Mouse (Mus musculus): ENCODE results near the gene Hivep3. TPM values are rescaled to one million over a fixed set of nuclear protein-coding genes. Genes with fewer than 3 reads are reported as not detected.

The Hivep3 gene
- polyA plus RNA-seq, 1 experiment from 2014 or later = 2.1 TPM

DNA sequence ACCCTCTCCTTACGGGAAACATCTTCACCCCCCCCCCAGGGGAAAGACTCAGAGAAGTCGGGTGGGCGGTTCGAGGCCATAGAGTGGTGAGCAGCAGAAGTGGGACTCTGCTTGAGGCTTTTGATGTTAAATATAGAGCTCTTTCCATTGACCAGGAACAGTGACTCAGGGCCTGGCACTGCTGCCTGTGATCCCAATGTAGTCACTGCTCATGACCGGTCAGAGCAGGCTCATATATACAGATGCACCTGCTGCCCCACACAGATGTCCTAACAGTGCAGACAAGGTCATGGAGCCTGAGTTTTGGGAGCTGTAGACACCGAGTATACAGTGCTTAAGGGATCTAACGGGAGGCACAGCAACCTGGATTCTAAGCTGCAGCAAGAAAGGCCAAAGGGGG lies 312.3 kb downstream of the Hivep3 start:
- H3K27ac ChIP-seq = no peak overlapping the region
- no peaks in the 10 kb centered on the region for H3K36me3 ChIP-seq
- 87% methylated on average over 7 of the region's 7 CpGs for WGBS
- DNase-seq (ENCODE audit: low spot score) = no peak
- no peaks in the 10 kb centered on the region for H3K9me3 ChIP-seq
- H3K27me3 ChIP-seq (ENCODE audit: insufficient read depth, poor library complexity, severe bottlenecking) = 0 out of 2 replicates have a peak, but pooled peaks cover 6% of the 10 kb centered on the region
- H3K4me3 ChIP-seq = no peak overlapping the region
- 0 out of 2 replicates have a peak, but pooled peaks cover 5% of the 10 kb centered on the region for H3K4me1 ChIP-seq (replicated peaks)

GRCm38 (mm10) chr4:120047060-120047459 lies 313.5 kb downstream of the Hivep3 start:
- Histone ChIP-seq H3K4me3 (no peak overlapping the region), H3K4me1 (replicated peaks) (0 out of 2 replicates have a peak, but pooled peaks cover 5% of the 10 kb centered on the region), H3K27ac (peak overlapping the region; percentile 5; the same call in 1 of the 2 replicates), H3K27me3 (ENCODE audit: insufficient read depth, poor library complexity, severe bottlenecking) (0 out of 2 replicates have a peak, but pooled peaks cover 6% of the 10 kb centered on the region), H3K36me3 (no peaks in the 10 kb centered on the region), H3K9me3 (no peaks in the 10 kb centered on the region)
- WGBS = 30% methylated on average over 4 of the region's 4 CpGs
- DNase-seq (ENCODE audit: low spot score) = no peak

GRCm38 (mm10) chr4:120048274-120048673 lies 314.7 kb downstream of the Hivep3 start:
- no peaks in the 10 kb centered on the region for H3K9me3 ChIP-seq
- no peaks in the 10 kb centered on the region for H3K36me3 ChIP-seq
- no peak for DNase-seq (ENCODE audit: low spot score)
- H3K4me3 ChIP-seq = no peak overlapping the region
- H3K4me1 ChIP-seq (replicated peaks) = 0 out of 2 replicates have a peak, but pooled peaks cover 5% of the 10 kb centered on the region
- WGBS = 76% methylated on average over 4 of the region's 4 CpGs
- H3K27me3 ChIP-seq (ENCODE audit: insufficient read depth, poor library complexity, severe bottlenecking) = 0 out of 2 replicates have a peak, but pooled peaks cover 6% of the 10 kb centered on the region
- no peak overlapping the region for H3K27ac ChIP-seq

DNA sequence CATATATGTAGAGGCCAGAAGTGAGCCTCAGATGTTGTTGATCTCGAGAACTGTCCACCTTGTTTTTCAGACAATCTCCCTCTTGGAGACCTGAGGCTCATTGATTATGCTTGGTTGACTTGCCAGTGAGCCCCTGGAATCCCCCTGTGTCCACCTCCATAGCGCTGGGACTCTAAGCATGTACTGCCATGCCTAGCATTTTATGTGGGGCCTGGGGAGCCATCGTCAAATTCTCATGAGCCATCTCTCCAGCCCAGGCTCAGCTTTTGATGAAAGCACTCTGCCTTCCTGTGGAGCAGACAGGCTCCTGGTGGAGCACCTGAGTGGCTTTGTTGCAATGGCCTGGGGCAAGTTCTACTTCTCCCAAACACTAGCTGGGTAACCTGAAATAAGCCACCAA lies 316.3 kb downstream of the Hivep3 start:
- no peak overlapping the region for H3K4me3 ChIP-seq
- H3K27me3 ChIP-seq (ENCODE audit: insufficient read depth, poor library complexity, severe bottlenecking) = 0 out of 2 replicates have a peak, but pooled peaks cover 6% of the 10 kb centered on the region
- no peaks in the 10 kb centered on the region for H3K36me3 ChIP-seq
- no peaks in the 10 kb centered on the region for H3K9me3 ChIP-seq
- WGBS = 87% methylated on average over 3 of the region's 3 CpGs
- no peak for DNase-seq (ENCODE audit: low spot score)
- H3K27ac ChIP-seq = no peak overlapping the region
- peaks cover 9% of the 10 kb centered on the region; the same call in 1 of the 2 replicates for H3K4me1 ChIP-seq (replicated peaks)

GRCm38 (mm10) chr4:120052481-120052880 lies 318.9 kb downstream of the Hivep3 start:
- H3K9me3 ChIP-seq = no peaks in the 10 kb centered on the region
- no peaks in the 10 kb centered on the region for H3K36me3 ChIP-seq
- no peaks in the 10 kb centered on the region for H3K27me3 ChIP-seq (ENCODE audit: insufficient read depth, poor library complexity, severe bottlenecking)
- H3K27ac ChIP-seq = no peak overlapping the region
- no peak for DNase-seq (ENCODE audit: low spot score)
- H3K4me3 ChIP-seq = no peak overlapping the region
- H3K4me1 ChIP-seq (replicated peaks) = peaks cover 4% of the 10 kb centered on the region; the same call in 1 of the 2 replicates

DNA sequence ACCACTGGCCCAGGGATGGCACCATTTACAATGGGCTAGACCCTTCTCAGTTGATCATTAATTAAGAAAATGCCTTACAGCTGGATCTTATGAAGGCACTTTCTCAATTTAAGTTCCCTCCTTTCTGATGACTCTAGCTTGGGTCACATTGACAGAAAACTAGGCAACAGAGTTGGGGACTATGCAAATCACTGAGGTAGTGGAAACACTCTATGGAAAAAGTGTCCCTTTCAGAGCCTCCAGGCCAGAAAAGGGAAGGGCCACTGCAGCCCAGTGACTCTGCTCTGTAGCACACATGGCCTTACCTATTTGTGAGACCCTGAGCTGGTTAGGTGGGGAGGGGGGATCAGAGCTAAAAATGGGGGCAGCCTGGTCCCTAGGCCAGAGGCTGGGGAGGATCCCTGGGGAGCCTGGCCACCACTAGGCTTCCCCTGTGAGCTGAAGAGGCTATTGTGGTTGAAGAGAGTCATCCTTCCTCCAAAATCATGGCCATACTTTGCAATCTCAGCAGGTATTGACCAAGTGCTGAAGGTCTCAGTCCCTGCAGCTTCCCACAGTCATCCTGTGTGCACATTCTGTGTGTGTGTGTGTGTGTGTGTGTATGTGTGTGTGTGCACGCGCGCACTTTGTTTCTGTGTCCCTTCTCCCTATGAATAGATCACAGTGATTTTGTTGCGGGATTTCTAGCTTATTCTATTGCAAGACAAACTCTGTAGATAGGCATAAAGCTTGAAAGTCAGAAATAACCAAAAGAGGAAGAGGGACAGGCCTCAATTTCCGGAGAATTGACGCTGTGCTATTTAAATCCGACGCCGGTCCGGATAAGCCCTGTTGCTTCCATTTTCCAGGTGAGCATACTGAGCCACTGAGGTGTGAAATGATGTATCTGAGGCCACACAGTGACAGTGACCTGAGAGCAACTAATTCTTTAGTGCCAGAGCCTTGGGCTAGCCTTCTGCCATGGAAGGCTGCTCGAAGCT lies 319.7 kb downstream of the Hivep3 start:
- no peaks in the 10 kb centered on the region for H3K9me3 ChIP-seq
- H3K4me3 ChIP-seq = no peak overlapping the region
- H3K27ac ChIP-seq = no peak overlapping the region
- 95% methylated on average over 11 of the region's 11 CpGs for WGBS
- no peaks in the 10 kb centered on the region for H3K27me3 ChIP-seq (ENCODE audit: insufficient read depth, poor library complexity, severe bottlenecking)
- no peak for DNase-seq (ENCODE audit: low spot score)
- H3K36me3 ChIP-seq = no peaks in the 10 kb centered on the region
- H3K4me1 ChIP-seq (replicated peaks) = peaks cover 4% of the 10 kb centered on the region; the same call in 1 of the 2 replicates

DNA sequence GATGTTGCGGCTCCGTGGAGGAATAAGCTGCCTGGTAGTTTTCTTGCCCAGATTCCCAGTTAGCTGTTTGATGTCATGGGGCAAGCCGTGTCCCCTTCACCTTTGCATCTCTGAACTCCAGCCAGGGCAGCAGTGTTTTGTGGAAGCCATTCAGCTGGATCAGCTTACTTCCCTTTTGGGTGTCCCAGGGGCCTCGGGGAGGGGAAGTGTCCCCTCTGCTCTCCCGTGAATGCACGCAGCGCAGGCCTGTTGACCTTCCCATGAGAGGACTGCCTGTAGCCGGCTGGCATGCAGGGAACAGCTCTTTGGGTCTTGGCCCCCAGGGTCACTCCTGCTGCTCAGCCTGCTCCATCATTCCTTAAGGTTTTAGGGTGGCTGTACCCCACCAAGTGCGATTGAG lies 320.6 kb downstream of the Hivep3 start:
- WGBS = 72% methylated on average over 9 of the region's 9 CpGs

DNA sequence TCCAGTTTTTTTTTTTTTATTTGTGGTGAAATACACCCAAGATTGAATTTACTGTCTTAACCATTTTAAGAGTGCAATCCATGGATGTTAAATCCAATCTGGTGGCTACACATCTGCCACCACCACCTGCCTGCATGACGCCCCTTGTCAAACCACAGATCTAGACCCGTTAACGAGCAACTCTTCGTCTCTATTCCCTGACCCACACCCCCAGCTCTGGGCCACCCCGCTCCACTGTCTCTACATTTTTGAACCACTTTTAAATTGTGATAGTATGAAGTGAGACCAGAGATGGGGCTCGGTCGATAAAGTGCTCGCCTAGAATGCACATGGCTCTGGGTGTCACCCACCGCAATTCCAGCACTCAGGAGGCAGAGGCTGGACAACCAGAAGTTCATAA lies 322.9 kb downstream of the Hivep3 start:
- 92% methylated on average over 9 of the region's 9 CpGs for WGBS
- Histone ChIP-seq H3K36me3 (no peaks in the 10 kb centered on the region), H3K9me3 (no peaks in the 10 kb centered on the region), H3K4me3 (no peak overlapping the region), H3K27ac (no peak overlapping the region), H3K4me1 (replicated peaks) (peaks cover 12% of the 10 kb centered on the region), H3K27me3 (ENCODE audit: insufficient read depth, poor library complexity, severe bottlenecking) (no peaks in the 10 kb centered on the region)
- no peak for DNase-seq (ENCODE audit: low spot score)

More for the DNA sequence above, 320.6 kb downstream of the Hivep3 start:
- Histone ChIP-seq H3K27ac (no peak overlapping the region), H3K4me3 (no peak overlapping the region), H3K4me1 (replicated peaks) (peaks cover 5% of the 10 kb centered on the region; the same call in 1 of the 2 replicates), H3K36me3 (no peaks in the 10 kb centered on the region), H3K9me3 (no peaks in the 10 kb centered on the region), H3K27me3 (ENCODE audit: insufficient read depth, poor library complexity, severe bottlenecking) (no peaks in the 10 kb centered on the region)
- DNase-seq (ENCODE audit: low spot score) = no peak

DNA sequence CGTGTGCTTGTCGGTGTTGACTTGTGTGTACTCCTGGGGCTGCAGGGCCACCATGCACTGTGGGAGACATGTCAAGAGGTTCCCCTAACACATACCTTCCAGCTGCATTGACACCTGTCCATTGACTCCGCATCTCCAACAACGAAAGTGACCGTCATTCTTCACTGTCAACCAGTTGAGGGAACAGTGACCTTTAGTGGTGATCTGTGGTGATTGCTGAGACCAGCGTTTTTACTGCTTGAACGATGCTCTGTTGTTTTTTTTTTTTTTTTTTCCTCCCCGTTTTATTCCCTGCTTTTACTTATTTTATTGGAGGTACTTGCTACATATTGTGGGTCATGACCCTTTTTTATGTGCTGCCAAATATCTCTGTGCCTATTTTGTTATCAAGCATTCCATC lies 323.9 kb downstream of the Hivep3 start:
- peaks cover 12% of the 10 kb centered on the region for H3K4me1 ChIP-seq (replicated peaks)
- H3K36me3 ChIP-seq = no peaks in the 10 kb centered on the region
- WGBS = 84% methylated on average over 8 of the region's 8 CpGs
- no peak overlapping the region for H3K27ac ChIP-seq
- no peaks in the 10 kb centered on the region for H3K9me3 ChIP-seq
- no peaks in the 10 kb centered on the region for H3K27me3 ChIP-seq (ENCODE audit: insufficient read depth, poor library complexity, severe bottlenecking)
- DNase-seq (ENCODE audit: low spot score) = no peak
- no peak overlapping the region for H3K4me3 ChIP-seq

DNA sequence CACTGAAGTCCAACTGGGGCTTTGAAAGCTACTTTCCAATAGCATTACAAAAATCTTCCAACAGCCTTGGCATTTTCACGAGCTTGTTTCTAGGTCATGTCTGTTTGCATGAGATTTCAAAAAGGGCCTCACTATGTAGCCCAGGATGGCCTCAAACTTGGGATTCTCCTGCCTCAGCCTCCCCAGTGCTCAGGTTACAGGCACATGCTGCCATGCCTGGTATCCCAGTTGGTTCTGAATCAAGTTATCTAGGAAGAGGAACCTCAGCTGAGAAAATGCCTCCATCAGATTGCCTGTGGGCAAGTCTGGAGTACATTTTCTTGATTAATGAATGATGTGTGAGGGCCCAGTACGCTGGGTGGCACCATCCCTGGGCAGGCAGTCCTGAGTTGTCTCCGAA lies 324.6 kb downstream of the Hivep3 start:
- Histone ChIP-seq H3K27ac (no peak overlapping the region), H3K4me3 (no peak overlapping the region), H3K9me3 (no peaks in the 10 kb centered on the region), H3K36me3 (no peaks in the 10 kb centered on the region), H3K4me1 (replicated peaks) (peaks cover 12% of the 10 kb centered on the region), H3K27me3 (ENCODE audit: insufficient read depth, poor library complexity, severe bottlenecking) (no peaks in the 10 kb centered on the region)
- DNase-seq (ENCODE audit: low spot score) = no peak
- WGBS = 90% methylated on average over 3 of the region's 3 CpGs

DNA sequence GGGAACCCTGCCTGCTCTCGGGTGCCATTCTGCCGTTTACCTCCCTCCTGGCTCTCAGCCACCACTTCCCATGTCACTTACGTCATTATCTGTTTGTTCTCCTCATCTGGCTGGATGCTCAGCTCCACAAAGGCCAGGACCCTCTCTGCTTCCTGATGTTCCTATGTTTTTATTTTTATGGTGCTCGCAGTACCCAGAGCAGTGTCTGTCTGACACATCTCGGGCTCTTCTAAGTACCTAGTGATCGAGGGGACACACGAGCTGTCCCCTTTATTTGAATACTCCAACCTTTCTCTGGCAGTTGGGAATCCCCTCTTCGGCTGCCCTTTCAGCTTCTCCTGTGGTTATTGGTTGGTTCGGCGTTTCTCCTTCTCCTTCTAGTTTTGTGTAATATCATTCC lies 325.2 kb downstream of the Hivep3 start:
- no peak for DNase-seq (ENCODE audit: low spot score)
- Histone ChIP-seq H3K27ac (no peak overlapping the region), H3K36me3 (no peaks in the 10 kb centered on the region), H3K27me3 (ENCODE audit: insufficient read depth, poor library complexity, severe bottlenecking) (no peaks in the 10 kb centered on the region), H3K9me3 (no peaks in the 10 kb centered on the region), H3K4me3 (no peak overlapping the region), H3K4me1 (replicated peaks) (peaks cover 12% of the 10 kb centered on the region)
- WGBS = 84% methylated on average over 10 of the region's 10 CpGs

GRCm38 (mm10) chr4:120061727-120062126 lies 328.1 kb downstream of the Hivep3 start:
- no peaks in the 10 kb centered on the region for H3K36me3 ChIP-seq
- no peaks in the 10 kb centered on the region for H3K27me3 ChIP-seq (ENCODE audit: insufficient read depth, poor library complexity, severe bottlenecking)
- H3K4me3 ChIP-seq = no peak overlapping the region
- no peaks in the 10 kb centered on the region for H3K9me3 ChIP-seq
- H3K4me1 ChIP-seq (replicated peaks) = peaks cover 8% of the 10 kb centered on the region; the same call in 1 of the 2 replicates
- H3K27ac ChIP-seq = no peak overlapping the region
- DNase-seq (ENCODE audit: low spot score) = no peak
- WGBS = 93% methylated on average over 6 of the region's 6 CpGs

GRCm38 (mm10) chr4:120062198-120062597 lies 328.6 kb downstream of the Hivep3 start:
- Histone ChIP-seq H3K9me3 (no peaks in the 10 kb centered on the region), H3K27ac (no peak overlapping the region), H3K27me3 (ENCODE audit: insufficient read depth, poor library complexity, severe bottlenecking) (no peaks in the 10 kb centered on the region), H3K36me3 (no peaks in the 10 kb centered on the region), H3K4me3 (no peak overlapping the region), H3K4me1 (replicated peaks) (peaks cover 10% of the 10 kb centered on the region; the same call in 1 of the 2 replicates)
- no peak for DNase-seq (ENCODE audit: low spot score)
- WGBS = 79% methylated on average over 6 of the region's 6 CpGs

Measured in hindbrain, embryonic 10.5 days (tissue).